Mouse (Mus musculus) activated CD4-positive, CD25-positive, alpha-beta regulatory T cell, adult 9 weeks (primary cell): ENCODE results near the gene Hs3st5. TPM values are rescaled to one million over a fixed set of nuclear protein-coding genes. Genes with fewer than 3 reads are reported as not detected.

ENCODE experiments used
- polyA plus RNA-seq: library from polyadenylated mRNA; unstranded; fragments of 100-300 nt; shearing (Covaris generic); gene quantifications from one replicate; pipeline ENCODE4 v1.2.1, GENCODE M21; 2017

Hs3st5 gene
- not detected for polyA plus RNA-seq

GRCm38 (mm10) chr10:36506727-36507555, at the start of gene Hs3st5:
Hs3st5 (plus strand) TSS chr10:36506814.

